Mouse (Mus musculus): ENCODE data around the gene Cox11.
A peak's percentile ranks its signal among the peaks of the same experiment; 100 is the strongest.

Gene Cox11

DNA sequence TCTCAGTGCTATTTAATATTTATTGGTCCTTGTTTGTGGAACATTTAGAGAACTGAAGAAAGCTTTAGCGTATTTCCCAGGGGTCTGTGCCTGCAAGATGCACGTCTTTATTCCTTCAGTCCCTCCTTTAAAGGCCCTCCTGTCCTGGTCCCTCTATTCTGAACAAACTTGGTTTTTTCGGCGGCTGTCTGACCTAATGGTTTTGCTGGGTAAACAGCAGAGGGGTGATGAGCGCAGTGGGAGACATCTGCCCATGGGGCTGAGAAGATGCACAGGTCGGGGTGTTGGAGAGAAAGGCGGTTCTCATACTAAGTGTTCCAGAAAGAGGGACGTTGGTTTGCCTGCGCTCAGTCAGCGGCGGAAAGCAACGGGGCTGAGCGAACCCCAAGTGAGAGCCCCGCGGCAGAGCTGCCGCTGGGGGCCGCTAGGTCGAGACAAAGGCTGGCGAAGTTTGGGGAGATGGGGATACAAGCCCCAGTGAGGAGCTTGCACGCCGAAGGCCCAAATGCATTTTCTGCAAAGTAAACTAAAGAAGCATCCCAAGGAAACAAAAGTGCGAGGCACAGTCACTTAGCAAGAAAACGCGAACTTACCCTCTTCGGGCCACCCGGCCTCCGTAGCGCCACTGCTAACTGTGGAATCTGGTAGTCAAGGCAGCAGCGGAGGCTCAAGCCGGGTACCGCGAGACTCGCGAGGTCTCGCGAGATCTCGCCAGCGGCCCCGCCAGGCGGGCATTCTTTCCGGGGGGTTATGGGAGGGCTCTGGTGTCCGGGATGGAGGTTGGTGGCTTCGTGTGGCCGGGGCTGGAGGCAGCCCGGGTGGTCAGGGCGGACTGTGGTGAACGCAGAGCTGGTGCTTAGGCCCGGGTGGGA, at the start of gene Cox11, which contains the start of gene Stxbp4:
Cox11 (plus strand) TSS at position 734 of the 872 bp plus-strand sequence.
Stxbp4 (minus strand) TSS at position 645 of the 872 bp plus-strand sequence.
- peak; percentile 94 for DNase-seq

GRCm38 (mm10) chr11:90590996-90591395, 47.0 kb upstream of the Cox11 start:
- no peak for DNase-seq

- DNase-seq = no peak
Observed at GRCm38 (mm10) chr11:90595826-90596225, 42.1 kb upstream of the Cox11 start.

- DNase-seq = no peak
Observed at GRCm38 (mm10) chr11:90603066-90603465, 34.9 kb upstream of the Cox11 start.

DNA sequence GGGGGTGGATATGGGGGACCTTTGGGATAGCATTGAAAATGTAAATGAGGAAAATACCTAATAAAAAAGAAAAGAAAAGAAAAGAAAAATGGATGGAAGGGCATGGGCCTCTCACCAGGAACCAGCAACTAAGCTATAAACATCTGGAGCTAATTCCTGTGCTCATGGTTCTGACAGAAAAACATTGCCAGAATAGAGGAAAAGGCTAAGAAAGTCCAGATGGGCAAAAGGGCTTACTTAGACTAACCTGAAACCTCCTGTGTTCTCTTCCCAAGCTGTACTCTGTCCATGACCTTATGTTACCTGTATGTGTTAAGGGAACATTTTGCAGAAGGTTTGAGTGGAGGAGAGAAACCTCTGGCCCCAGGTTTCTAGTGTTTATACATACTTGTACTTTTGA, 25.9 kb upstream of the Cox11 start:
- DNase-seq = no peak

DNA sequence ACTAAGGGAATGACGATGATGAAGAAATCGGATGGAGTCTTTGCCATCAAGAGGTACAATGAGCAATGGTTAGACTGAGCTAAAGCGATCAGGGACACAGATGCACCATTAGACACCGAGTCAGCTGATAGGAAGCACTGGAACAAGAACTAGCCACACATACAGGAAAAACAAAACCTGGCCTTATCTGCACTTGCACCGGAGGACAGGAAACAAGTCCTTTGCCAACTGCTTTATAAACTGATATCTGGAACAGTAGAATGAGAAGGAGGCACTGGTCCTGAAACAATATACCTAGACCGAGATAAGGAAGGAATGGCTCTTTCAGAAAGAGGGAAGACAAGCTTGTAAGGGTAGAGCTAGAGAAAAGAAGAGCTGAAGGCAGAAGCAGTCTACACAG, 23.2 kb upstream of the Cox11 start:
- no peak for DNase-seq

- peak; percentile 49 for DNase-seq
Observed at GRCm38 (mm10) chr11:90616431-90616830, 21.5 kb upstream of the Cox11 start.

GRCm38 (mm10) chr11:90622044-90622443, 15.9 kb upstream of the Cox11 start:
- DNase-seq = no peak

GRCm38 (mm10) chr11:90622500-90622899, 15.5 kb upstream of the Cox11 start:
- DNase-seq = no peak

DNA sequence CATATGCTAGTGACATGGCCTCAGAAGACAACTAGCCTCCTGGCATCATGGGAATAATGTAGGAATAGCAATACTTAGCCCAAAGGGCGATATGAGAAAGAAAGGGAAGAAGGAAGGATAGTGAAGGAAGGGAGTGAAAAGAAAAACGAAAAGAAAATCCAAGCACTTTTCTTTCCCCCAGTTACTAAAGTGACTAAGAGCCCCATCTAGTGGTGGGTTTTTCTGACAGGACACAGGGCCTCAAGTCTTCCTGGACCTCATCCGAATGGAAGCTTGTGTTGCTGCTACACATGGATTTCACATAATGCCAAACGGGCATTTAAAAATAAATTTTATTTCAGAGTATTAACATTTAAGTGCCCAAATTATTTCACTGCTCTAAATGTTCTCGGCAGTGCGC, 14.5 kb upstream of the Cox11 start:
- peak; percentile 31 for DNase-seq

- DNase-seq = no peak
Observed at GRCm38 (mm10) chr11:90625174-90625573, 12.8 kb upstream of the Cox11 start.

DNA sequence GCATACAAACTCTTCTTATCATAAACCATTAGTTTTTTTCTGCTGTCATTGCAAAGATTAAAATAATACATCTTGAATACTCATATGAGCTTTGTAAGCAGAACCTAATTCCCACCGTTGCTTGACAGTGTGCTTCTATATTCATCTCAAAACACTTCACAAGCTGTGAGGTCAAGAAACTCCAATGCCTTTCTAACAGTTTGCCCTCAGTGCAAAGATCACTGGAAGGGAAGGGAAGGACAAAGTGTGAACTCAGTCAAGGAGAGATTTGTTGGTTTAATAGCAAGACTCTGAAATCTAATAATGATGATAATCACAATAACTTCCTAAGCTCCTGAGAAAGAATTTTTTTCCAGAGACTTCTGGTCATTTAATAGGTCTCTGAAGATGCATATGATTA, 10.2 kb upstream of the Cox11 start:
- no peak for DNase-seq

GRCm38 (mm10) chr11:90632480-90632879, 5.5 kb upstream of the Cox11 start:
- DNase-seq = no peak

DNA sequence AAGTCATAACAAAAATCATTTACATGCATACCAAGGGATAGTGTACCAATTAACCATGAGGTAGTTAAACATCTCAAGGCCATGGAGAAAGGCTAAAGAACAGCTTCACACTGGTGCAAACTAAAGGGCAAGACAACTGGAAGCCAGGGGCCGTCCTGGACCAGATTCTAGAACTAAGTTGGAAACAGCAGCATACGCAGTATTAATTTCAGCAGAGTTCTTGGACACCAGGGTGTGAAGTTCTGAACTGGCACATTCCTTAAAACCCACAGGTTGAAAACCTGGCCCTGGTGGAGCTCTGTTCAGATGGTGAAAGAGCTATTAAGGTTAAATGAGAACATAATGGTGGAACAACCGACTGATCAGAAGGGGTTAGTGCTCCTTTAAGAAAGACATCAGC, 3.3 kb upstream of the Cox11 start:
- no peak for DNase-seq

GRCm38 (mm10) chr11:90638312-90638830, 398 bp downstream of the Cox11 start:
- DNase-seq = peak; percentile 53

DNA sequence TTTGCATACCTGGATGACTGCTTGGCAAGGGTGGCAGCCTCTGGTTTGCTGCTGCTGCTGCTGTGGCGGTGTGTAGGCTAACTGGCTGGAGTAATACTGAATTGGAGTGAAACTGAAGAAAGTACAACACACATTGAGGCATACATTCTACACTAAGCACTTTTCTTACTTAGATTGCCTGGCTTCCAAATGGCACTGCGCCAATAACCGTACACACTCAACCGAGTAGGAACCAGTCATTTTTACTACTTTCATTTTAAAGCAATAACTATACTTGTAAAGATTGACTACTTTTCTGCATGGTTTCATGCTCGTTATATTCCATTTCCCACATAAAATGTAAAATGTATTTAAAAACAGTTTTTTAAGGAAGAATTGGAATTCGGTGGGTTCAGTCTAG, 11.8 kb downstream of the Cox11 start:
- DNase-seq = no peak

GRCm38 (mm10) chr11:90650231-90650885, 12.4 kb downstream of the Cox11 start:
- DNase-seq = no peak

GRCm38 (mm10) chr11:90652603-90653002, 14.6 kb downstream of the Cox11 start:
- no peak for DNase-seq

GRCm38 (mm10) chr11:90657527-90657926, 19.6 kb downstream of the Cox11 start:
- DNase-seq = no peak

DNA sequence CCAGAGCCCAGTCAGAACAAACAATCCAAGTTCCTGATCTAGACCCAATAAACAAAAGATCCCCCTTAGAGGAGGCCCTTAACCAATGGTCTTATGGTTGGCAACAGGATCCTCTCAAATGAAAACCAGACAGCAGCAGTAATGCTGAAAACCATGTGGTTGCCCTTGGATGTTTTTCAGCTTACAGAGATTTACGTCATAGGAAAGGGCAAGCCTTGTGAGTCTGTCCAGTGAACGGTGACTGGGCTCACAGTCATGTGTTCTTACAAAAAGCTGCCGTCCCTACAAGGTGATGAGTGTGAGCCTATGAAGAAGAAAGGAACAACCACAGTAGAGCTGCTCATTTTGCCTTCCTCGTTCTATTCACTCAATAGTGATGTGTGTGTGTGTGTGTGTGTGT, 22.7 kb downstream of the Cox11 start:
- no peak for DNase-seq

DNA sequence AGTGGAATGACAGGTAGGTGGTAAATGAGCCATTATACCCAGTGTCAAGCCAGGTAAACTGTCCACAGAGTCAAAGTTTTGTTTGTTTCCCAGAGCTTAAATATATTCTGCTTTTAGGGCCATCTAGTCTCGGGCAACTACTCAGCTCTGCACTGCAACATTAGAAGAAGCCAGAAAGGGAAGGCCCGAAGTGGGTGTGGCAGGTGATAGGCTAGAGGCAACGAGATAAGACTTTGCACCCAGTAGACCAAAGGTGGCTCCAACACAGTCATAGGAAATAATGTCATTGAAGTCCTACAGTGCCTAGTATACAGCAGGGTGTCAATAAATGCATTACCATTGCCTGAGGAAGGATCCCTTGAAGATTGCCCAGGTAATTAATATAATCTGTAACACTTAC, 25.1 kb downstream of the Cox11 start:
- no peak for DNase-seq

DNA sequence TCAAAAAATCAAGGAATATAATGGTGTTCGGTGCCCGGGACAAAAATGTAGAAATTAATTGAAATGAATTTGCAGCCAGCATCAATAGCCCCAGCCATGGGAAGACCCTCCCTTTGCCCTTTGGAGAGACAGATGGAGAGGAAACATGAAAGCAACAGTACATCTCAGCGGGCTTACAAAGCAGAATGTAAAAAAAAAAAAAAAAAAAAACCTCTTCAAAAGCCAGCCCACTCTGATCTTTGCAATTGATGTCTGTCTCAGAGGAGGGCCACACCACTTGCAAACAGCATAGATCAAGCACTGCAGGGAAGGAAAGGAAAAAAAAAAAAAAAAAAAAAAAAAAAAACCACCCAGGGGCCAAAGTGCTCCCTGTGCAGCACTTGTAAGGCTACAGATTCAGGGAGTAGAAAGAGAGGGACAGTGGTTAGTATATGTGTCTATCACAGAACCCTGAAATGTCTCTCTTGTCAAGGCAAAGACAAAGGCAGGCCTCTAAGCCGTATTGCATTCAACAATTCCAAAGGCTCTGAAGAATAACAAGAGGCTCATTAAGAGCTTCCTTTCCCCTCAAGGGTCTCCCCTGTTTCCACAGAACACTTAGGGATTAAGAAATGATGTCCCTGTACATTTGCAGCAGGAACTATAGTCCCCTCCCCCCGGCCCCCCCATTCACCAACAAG, 25.8 kb downstream of the Cox11 start:
- no peak for DNase-seq

DNA sequence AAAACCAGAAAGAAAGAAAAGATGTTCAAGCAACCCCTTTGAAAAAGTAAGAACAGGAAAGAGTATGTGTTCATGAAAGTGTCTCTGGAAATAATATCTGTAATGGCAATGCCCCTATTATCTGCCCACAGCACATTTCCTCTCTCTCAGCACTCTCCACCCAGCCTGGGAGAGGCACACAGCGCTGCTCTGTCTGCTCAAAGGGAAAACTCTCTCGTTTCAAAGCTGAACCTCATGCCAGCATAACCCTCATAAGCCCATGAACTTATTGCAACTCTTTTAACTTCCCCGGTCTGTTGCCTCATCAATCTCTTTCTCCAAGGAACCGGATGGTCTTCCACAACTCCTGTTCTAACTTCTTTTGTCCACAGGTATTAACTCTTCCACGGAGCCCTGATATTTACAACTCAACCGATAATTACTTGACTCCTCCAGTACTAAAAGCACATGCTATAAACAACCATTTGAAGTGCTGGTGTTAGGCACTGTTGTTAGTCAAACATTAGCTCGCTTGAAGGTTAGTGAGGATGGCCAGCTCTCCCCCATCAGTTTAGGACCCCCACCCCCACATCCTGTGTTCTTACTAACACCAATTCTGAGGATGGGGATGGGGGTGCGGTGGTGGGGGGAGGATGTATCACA, 26.5 kb downstream of the Cox11 start:
- no peak for DNase-seq

All from cerebellum, adult 9-10 months (tissue).